In the genomic region with DNA sequence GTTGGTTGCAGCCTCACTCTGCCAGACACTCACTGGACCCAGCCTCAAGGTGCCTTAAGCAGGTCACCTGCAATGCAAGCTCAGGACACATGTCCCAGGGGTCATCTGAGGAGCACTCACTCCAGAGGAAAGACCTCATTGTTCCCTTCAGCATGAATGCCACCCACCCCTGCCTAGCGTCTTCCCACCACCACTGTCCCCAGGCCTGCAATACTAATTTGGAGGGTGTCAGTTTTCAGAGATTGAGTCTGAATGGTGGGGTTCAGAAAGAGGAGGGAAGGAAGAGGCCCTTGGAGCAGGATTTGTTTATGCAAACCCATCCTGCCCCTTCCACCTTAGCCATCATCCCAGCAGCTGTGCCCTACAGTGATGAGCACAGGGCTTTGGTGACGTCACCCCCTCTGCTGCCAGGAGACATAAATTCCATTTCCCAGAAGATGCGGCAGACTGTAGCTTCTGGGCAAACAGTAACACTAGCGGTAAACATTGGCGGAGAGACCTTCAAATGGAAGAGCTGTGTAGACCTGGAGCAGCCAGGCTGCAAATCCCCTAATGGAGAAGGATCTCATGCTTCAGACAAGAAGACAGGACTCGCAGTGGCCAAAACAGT, we compare ENCODE assay signal across 13 mouse cellular contexts.
A peak's percentile ranks its signal among the peaks of the same experiment; 100 is the strongest.
DNase-seq lines count a peak whose midpoint lies in the region; ATAC-seq lines count a peak whose summit lies in the region.
"Had no signal": no experiment of that assay in that cellular context is flagged by ENCODE, and none has a peak within 500 bp of the region (broad histone marks: within the 10 kb centered on the region; RNA-seq: fewer than 3 reads in every experiment).

No protein-coding gene starts in this region.

- peak; percentile 62; the same call in 1 of the 2 replicates for ATAC-seq in midbrain, embryonic 13.5 days
- peak; percentile 77 for ATAC-seq in neural tube, embryonic 14.5 days (ENCODE audit: low read depth)

- 0 out of 2 replicates have a peak overlapping the region, but pooled peaks have one; percentile 47 for H3K27ac ChIP-seq in heart, embryonic 10.5 days
- H3K27ac ChIP-seq in midbrain, embryonic 13.5 days = no peak overlapping the region
- no peak overlapping the region for H3K27ac ChIP-seq in midbrain, embryonic 10.5 days (replicated peaks)
- peak overlapping the region; percentile 44; the same call in 1 of the 2 replicates for H3K27ac ChIP-seq in neural tube, embryonic 14.5 days (ENCODE audit: low read depth, low read length)

- H3K4me1 ChIP-seq in heart, embryonic 10.5 days = peaks cover 28% of the 10 kb centered on the region
- peaks cover 7% of the 10 kb centered on the region for H3K4me1 ChIP-seq in midbrain, embryonic 13.5 days (replicated peaks)
- peaks cover 31% of the 10 kb centered on the region for H3K4me1 ChIP-seq in midbrain, embryonic 10.5 days
- H3K4me1 ChIP-seq in neural tube, embryonic 14.5 days (ENCODE audit: control insufficient read depth, insufficient read depth, low read length) = peaks cover 9% of the 10 kb centered on the region; the same call in 1 of the 2 replicates

- peak; percentile 51 to 76 for DNase-seq in adrenal gland, adult (ENCODE audit: inconsistent age in 2 of 2, low spot score in 1 of 2)
- no peak for DNase-seq in adrenal gland, postnatal 4 days (ENCODE audit: low spot score in 2 of 2)
- DNase-seq in heart, embryonic 10.5 days (ENCODE audit: low spot score) = no peak
- no peak for DNase-seq in heart, adult 9 months (ENCODE audit: low spot score in 2 of 2)
- no peak for DNase-seq in midbrain, embryonic 10.5 days (ENCODE audit: low spot score)
- DNase-seq in urinary bladder, postnatal 10 days (ENCODE audit: low spot score) = no peak
- DNase-seq: cerebellum, postnatal 25 days; heart, postnatal 14 days; kidney, postnatal 25 days; left cerebral cortex, postnatal 4 days; thymus, postnatal 14 days had no signal

- H3K9ac ChIP-seq in midbrain, embryonic 13.5 days (replicated peaks) = no peak overlapping the region
- no peak overlapping the region for H3K9ac ChIP-seq in neural tube, embryonic 14.5 days (replicated peaks; ENCODE audit: low read depth, low read length)

- no peaks in the 10 kb centered on the region for H3K36me3 ChIP-seq in heart, embryonic 10.5 days
- no peaks in the 10 kb centered on the region for H3K36me3 ChIP-seq in midbrain, embryonic 13.5 days
- H3K36me3 ChIP-seq in midbrain, embryonic 10.5 days = no peaks in the 10 kb centered on the region
- H3K36me3 ChIP-seq in neural tube, embryonic 14.5 days (ENCODE audit: control insufficient read depth, insufficient read depth, low read length) = no peaks in the 10 kb centered on the region

- H3K9me3 ChIP-seq in heart, embryonic 10.5 days = no peaks in the 10 kb centered on the region
- no peaks in the 10 kb centered on the region for H3K9me3 ChIP-seq in midbrain, embryonic 13.5 days
- no peaks in the 10 kb centered on the region for H3K9me3 ChIP-seq in midbrain, embryonic 10.5 days (replicated peaks)
- H3K9me3 ChIP-seq in neural tube, embryonic 14.5 days (ENCODE audit: control insufficient read depth, low read length) = no peaks in the 10 kb centered on the region

- WGBS in heart, embryonic 10.5 days = 46% methylated on average over 6 of the region's 6 CpGs
- 66% methylated on average over 6 of the region's 6 CpGs for WGBS in midbrain, embryonic 13.5 days
- 62% methylated on average over 6 of the region's 6 CpGs for WGBS in midbrain, embryonic 10.5 days
- WGBS in neural tube, embryonic 14.5 days = 28% methylated on average over 6 of the region's 6 CpGs

- no peak overlapping the region for H3K4me3 ChIP-seq in heart, embryonic 10.5 days
- no peak overlapping the region for H3K4me3 ChIP-seq in midbrain, embryonic 13.5 days (replicated peaks)
- H3K4me3 ChIP-seq in midbrain, embryonic 10.5 days = no peak overlapping the region
- H3K4me3 ChIP-seq in neural tube, embryonic 14.5 days (ENCODE audit: low read depth, low read length) = no peak overlapping the region

- H3K27me3 ChIP-seq in heart, embryonic 10.5 days (ENCODE audit: insufficient read depth, poor library complexity, severe bottlenecking) = no peaks in the 10 kb centered on the region
- H3K27me3 ChIP-seq in midbrain, embryonic 13.5 days = 0 out of 2 replicates have a peak, but pooled peaks cover 5% of the 10 kb centered on the region
- H3K27me3 ChIP-seq in midbrain, embryonic 10.5 days (ENCODE audit: low read depth, poor library complexity, severe bottlenecking) = peaks cover 24% of the 10 kb centered on the region
- no peaks in the 10 kb centered on the region for H3K27me3 ChIP-seq in neural tube, embryonic 14.5 days (ENCODE audit: control insufficient read depth, insufficient read depth, low read length)

- no peak overlapping the region for H3K4me2 ChIP-seq in midbrain, embryonic 13.5 days (replicated peaks)
- no peak overlapping the region for H3K4me2 ChIP-seq in neural tube, embryonic 14.5 days (ENCODE audit: low read depth, low read length)

Comparison
In these comparisons a context has a peak if more than half of its experiments do, and no peak if none do; other contexts are left out.
1. DNase-seq: peak in adrenal gland, adult (2 of 2); none in adrenal gland, postnatal 4 days (0 of 2), heart, embryonic 10.5 days (single experiment), heart, adult 9 months (0 of 2), midbrain, embryonic 10.5 days (single experiment) and urinary bladder, postnatal 10 days (single experiment).
2. H3K27ac ChIP-seq: peak in heart, embryonic 10.5 days (single experiment) and neural tube, embryonic 14.5 days (single experiment); none in midbrain, embryonic 13.5 days (single experiment) and midbrain, embryonic 10.5 days (single experiment).